Mouse (Mus musculus) liver (tissue): ENCODE data around the gene Ppp2r5c.

Experiments used
- DNase-seq: peaks from one replicate; pipeline ENCODE4 v3.0.0-alpha.2; 2020; ENCODE audit warnings: mixed read lengths

Gene Ppp2r5c

DNA sequence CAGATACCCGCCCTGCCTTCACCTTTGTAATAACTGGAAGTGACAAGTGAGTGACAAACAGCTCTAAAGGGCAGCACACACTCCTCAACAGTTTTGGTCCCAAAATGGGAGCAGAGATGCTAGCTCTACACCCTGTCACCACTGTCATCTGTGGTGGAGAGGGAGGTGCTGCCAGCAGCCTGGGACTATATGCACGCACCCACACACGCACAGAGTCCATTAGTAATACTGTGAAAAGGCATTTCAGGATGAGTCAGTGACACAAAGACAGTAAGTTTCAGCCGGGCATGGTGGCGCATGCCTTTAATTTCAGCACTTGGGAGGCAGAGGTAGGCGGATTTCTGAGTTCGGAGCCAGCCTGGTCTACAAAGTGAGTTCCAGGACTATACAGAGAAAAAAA, 111.3 kb downstream of the Ppp2r5c start:
- DNase-seq: no peak

DNA sequence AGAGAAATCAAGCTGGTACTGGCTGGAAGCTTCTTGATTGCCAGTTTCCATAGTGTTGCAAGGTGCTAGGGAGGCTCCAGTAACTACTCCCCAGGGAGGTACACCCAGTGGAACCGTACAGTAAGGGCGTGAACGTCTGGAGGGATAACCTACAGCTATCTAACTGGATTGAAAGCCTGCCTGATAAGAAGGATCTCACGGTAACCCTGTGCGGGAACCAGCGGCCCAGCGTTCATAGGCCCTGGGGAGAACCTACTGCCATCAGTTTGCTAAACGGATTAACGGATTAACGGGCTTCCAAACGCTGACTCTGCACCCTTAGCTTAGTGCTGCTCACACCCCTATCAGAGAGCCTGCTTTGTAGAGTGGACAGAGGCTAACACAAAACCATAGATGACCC, 116.5 kb downstream of the Ppp2r5c start:
- no peak for DNase-seq

DNA sequence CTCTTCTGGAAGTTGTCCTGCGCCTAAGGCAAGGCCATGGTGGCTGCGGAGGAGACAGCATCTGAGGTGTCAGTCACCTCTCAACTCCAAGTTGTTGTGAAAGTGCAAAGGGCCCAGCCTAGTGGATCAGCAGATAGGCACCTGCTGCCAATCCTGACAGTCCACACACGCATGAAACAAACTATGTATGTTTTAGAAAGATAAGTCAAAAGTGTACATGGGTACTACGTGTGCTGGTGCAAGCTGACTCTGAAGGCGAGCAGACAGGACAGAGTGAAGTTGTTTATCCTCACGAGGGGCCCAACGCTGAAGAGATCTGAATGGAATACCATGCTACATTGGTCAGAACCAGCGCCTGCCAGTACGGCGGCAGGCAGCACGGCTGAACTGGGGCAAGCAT, 117.9 kb downstream of the Ppp2r5c start:
- DNase-seq: no peak

DNA sequence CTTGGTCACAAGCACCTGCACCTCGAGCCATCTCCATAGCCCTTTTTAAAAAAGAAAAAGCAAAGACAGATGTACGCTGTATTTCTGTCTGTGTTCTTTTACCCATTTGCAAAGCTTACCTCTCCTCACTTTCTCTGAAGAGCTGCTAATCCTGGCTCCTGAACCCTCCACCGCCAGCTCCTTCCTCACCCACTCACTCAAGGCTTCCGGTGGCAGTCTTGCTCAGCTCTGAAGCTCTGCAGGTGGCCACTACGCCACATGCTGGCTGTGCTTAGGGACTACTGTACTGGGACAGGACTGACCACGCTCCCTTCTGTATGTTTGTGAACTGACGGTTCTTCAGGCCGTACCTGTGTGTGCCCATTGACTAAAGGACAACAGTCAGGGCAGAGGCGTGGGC, 119.4 kb downstream of the Ppp2r5c start:
- no peak for DNase-seq

DNA sequence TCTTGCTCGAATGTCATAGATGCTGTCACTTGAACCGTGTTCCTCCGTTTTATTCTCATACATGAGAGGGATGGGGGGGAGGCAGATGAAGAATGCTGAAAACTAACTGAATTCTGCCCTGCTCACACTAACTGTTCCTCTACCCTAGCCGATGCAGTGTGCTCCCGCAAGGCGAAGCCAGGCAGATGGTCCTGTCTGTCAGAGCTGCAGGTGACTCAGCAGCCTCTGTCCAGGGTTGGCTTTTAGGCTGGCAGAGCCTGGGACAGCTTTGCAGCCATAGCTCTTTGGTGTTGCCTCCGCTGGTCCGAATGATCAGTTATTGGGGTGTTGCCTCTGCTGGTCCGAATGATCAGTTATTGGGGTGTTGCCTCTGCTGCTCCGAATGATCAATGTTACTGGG, 124.1 kb downstream of the Ppp2r5c start:
- DNase-seq: no peak

DNA sequence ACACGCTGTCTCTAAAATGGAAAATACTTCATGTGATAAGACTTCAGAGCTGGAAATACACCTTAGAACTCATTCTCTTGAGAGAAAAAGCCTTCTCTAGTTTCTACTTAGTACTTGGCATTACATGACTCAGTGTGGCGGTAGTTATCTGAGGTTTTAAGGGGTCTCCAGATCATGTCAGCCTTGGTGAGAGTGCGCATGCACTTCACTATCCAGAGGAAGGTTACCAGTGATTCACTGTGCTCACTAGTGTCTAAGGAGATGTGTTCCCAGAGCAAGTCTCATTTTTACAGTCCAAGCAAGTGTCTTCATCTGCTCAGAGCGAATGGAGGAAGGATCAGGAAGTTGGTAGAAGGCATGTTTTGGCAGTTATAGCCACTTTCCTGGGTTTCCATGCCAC, 125.4 kb downstream of the Ppp2r5c start:
- no peak for DNase-seq

DNA sequence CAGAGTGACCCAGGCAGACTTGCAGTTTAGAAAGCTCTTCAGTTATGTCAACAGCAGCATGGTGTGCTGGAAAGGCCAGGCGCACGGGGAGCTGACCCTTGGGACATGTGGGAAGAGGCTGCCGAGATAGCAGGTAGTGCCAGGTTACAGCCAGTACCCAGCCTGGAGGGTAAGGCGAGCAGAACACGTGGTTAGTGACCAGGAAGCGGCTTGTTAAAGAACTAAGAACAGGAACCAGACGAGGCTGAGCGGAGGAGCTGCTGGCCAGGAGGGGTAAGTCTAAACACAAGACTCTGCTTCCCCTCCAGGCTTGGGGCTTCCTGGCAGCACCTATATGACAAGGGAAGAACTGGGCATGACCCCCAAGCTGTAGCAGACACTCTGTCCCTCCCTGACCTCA, 126.7 kb downstream of the Ppp2r5c start:
- DNase-seq: no peak

DNA sequence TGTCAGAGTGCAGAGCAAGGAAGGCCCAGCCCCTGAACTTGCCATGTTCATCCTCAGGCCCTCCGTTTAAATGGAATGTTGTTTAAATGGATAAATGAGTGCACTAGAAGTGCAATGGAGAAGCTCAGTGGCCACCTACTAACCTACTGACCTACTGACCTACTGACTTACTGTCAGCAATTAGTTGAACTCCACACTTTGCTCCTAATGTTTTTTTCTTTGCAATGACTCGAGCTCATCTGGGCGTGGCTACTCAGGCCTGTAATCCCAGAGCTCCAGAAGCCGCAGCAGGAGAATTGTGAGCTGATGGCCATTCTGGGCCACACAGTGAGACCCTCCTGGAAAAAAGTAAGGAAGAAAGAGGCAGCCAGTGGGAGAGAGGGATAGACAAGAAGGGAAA, 129.0 kb downstream of the Ppp2r5c start:
- DNase-seq: no peak

DNA sequence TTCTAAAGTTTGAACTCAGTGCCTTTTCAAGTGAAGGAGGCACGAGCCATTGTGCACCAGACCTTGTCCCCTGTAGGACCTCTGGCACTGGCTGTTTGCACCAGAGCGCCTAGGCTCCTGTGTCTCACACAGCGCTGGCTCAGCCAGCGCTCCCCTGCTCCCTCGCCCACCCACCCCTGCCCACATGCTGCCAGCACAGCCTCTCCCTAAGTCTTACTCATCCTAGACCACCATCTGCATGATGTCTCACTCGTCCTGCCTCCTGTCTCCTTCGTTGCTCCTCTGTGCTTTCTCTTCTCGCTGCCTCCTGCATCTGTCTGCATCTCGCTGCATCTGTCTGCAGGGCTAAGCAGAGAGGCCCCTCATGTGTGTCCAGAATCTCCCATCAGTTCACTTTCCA, 131.4 kb downstream of the Ppp2r5c start:
- DNase-seq: no peak

DNA sequence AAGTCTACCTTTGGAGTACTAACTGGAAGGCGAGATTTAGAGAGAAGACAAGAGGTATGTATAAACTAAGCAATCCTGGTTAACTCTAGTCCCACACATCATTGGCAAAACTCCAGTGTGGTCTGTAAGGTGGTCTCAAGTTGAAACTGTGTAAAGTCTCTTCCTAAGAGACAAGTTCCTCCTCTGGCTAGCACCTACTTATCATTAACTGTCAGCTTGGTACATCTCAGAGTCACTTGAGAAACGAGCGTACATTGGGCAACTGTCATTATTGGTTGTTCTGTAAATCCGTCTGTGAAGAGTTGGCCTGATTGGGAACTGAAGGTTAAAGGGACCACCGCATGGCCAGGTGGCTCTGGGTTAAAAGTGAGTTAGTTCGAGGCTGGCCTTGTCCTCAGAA, 141.7 kb downstream of the Ppp2r5c start:
- no peak for DNase-seq

DNA sequence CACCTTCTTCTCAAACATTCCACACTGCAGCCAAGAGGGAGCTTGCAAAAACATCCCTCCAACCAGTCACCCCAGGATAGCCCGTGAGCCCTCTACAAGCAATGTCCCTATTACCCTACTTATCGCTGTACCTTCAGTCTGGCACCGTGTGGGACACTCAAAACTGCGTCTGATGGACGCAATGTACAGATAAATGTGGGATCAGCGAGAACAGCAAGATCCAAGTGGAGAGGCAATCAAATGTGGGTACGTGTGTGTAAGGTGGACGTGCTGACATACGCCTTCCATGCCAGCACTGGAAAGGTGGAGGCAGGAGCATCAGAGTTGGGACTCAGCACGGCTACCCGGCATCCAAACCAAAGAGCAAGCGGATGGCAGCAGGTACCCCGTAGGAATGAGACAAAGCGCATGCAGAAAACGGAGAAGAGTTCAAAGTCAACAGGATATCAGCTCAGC, 143.9 kb downstream of the Ppp2r5c start:
- no peak for DNase-seq

DNA sequence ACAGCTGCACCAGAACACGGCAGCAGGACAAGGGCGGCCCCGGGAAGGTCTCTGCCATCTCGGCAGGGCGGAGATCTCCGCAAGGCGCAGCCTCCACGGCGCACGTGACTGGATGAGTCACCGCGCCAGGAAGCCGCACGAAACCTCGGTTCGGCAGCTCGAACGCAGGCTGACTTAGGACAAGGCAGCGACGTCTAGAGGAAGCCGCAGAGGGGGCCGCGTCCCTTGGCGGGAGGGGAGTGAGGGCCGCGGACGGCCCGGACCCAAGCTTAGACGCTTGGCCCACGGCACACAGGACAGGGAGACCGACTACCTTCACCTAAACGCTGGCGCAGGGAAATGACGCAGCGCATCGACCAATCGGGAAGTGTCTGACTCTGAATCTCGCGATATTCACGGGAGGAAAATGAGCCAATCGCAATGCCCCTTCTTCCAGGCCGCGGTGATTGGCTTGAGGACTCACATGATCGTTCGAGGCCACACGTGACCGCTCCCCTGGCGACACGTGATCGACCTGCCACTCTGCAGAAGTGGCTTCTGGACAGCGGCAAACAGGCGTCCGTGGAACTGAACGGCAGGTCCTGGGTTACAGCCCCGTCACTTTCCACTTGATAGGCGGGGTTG, 144.5 kb downstream of the Ppp2r5c start:
- peak; percentile 96 for DNase-seq

DNA sequence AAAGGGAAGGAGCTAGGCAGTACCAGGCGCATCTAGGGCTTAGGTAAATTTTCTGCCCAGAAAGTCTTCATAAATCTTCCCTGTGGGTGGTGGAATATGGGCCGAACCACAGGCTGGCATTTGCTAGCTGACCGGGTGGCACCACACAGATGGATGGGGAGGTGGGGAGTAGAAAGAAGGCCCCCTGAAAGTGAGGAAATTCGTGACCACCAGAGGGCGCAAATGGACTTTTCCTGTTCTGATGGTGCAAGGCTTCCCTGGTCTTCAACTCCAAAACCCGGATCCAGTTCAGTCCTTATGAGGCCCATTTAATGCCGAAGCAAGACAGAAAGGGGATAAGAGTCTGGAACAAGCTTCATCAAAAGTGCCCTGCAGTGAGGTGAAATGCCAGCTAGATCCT, 151.6 kb downstream of the Ppp2r5c start:
- DNase-seq: peak; percentile 64

DNA sequence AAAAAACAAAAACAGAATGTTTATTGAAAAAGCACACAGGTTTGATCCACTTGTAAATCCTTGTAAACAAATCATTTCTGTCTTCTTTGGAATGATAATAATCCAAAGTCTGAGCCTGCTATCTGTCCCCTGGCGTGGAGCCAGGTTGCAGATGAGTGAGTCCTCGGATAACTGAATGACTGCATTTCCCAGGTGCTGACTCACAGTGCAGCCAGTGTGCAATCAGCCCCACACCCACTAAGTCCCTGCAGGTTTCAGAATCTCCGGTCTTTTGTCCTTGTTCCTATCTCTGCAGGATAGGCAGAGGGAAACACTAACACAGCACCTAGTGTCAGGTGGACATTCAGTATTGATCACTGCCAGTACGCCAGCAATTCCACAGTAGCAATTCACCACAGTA, 152.9 kb downstream of the Ppp2r5c start:
- no peak for DNase-seq

DNA sequence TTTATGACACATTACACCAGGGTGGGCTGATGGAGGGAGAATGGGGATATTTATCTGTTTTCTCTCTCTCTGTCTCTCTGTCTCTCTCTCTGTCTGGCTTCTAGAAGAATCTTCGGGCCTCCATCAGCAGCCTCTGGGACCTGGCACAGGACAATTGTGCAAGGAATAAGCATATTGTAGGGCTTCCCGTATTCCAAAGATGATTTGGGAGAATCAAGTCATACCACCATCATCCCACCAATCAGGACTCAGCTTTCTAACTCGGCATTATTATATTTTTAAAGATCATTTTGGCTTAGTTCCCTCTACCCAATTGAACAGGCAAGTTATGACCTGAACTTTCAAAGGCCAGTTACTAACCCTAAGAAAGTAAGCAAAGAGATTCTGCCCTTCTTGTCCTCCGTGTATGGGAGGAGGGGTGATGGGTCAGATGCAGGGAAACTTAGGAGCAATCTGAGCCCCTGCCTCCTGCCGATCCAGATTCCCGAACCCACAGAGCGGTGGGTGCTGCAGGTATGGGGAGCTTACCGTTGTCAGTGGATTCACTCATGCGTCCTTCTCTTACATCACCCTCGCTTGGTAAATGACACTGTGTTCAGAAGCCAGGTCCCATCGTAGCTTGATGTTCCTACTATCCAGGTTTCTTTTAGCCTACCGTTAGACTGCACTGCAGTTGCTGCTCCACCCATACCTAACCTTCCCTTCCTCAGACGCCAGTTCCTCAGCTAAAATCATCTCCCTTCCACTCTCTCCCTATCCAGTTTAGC, 153.5 kb downstream of the Ppp2r5c start:
- no peak for DNase-seq

DNA sequence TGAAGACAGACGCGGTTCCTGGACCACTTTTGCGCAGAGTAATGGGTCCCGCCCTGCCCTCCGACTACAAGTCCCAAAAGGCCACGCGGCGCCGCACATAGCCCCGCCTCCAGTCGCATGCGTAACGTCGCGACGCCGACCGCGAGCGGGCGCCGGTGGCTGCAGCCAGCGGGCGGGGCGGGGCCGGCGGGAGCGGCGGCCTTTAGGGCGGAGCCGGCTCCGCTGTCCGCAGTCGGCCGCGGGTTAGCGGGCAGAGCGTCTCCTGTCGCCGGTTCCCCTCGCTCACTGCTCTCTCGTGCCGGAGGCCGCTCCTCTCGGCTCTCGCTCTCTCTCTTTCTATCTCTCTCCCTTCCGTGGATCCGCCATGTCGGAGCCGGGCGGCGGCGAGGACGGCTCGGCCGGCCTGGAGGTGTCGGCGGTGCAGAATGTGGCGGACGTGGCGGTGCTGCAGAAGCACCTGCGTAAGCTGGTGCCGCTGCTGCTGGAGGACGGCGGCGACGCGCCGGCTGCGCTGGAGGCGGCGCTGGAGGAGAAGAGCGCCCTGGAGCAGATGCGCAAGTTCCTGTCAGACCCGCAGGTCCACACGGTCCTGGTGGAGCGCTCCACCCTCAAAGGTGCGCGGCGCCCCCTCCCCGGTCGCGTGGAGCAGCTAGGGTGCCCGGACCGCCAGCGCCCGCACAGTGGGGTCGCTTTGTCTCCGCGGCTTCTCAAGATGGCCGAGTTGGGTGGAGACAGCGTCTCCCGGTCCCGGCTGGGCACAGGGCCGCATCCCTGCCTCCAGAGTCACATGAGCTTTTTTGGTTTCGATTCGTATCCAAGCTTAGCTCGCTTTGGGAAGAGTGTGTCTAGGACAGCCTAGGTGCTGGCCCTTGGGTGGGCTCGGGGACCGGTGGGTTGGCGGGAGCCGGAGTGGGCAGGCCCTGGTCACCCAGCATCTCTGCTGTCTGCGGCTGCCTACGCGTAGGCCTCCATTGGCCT, 154.6 kb downstream of the Ppp2r5c start, which contains the start of gene Dync1h1:
Gene Dync1h1 (plus strand): TSS at position 212 of the 978 bp plus-strand sequence.
- peak; percentile 96 for DNase-seq

DNA sequence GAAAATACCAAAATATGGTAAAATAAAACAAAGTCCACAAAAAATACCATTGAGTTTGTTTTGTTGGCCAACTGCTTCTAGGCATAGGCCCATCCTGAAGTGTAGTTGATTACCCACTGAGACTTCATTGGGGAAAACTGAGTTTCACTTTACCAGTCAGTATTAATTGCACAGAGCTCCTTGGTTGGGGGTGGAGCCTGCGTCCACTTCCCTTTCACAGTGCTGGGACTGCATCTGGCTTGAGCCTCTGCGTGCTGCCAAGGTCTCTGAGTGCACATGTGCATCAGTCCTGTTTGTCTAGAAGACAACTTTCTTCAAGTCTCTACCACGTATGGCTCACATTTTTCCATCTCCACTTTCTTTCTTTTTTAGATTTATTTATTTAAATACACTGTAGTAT, 159.2 kb downstream of the Ppp2r5c start:
- no peak for DNase-seq

DNA sequence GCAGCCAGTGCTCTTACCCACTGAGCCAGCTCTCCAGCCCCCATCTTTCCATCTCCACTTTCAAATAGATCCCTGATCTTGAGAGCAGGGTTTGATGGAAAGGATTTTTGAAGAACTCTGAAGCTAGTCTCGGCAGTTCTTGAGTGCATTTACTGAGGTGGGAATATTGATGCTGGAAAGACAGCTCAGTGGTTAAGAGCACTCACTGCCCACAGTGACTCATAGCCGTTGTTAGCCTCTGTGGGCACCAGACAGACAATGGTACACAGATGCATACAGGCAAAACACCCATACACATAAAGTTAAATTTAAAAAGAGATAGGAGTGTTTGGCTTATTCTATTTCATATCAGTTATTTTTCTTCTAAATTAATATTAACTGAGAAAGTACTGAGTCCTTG, 159.8 kb downstream of the Ppp2r5c start:
- no peak for DNase-seq

DNA sequence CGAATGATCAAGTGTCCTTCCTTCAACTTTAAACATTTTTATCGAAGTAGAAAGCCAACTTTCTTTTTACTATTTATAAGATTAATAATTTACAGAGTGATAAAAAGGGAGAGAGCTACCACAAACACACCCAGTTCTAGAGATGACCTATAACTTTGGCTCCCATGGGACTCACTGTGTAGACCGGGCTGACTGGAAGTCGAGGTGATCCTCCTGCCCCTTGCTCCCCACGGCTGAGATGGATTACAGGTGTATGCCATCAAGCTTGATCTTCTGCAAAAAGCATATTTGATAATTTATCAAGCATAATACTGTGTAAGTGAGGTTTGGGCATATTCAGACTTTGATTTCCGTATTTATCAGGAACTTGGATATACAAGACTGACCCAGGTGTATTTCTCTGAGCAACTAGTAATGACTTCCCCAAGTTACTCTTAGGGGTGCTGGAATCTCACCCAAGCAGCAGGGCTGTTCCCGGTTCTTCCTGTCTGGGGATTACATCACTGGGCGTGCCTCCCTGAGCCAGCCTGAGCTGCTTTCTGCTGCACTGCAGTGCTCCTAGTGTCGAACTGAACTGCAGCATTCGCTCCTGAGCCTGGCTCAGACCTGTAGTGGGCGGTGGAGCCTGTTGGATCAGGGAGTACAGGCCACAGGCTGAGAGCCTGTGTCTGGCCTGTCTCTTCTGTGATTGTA, 161.7 kb downstream of the Ppp2r5c start:
- DNase-seq: peak; percentile 39

DNA sequence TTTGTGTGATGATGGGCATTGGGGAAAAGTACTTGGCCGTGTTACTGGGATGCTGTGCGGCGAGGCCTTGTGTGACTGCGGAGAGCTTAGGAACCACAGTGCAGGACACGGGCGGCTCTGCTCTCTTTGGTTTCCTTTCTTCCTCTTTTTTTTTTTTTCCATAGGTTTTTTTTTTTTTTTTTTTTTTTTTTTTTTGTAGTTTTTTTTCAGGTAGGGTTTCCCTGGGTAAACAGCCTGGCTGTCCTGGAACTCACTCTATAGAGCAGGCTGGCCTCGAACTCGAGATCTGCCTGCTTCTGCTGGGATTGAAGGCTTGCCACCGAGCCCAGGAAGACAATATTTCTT, 162.2 kb downstream of the Ppp2r5c start:
- DNase-seq: no peak

DNA sequence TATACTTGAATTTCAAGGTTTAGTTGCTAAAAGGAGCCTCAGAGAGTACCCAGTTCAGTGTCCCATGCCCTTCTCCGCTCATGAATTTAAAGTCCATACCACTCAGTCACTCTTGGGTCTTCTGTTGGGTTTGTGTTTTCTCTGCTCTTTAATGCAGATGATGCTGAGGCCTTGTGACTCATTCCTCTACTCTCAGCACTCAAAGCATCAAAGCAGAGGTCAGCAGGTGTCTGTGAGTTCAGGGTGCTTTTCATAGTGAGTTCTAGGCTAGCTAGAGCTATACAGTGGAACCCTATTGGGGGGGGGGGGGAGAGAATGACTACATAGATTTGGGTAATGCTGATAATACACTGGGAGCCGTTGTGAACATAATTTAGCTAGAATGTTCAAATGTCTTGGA, 163.8 kb downstream of the Ppp2r5c start:
- no peak for DNase-seq

DNA sequence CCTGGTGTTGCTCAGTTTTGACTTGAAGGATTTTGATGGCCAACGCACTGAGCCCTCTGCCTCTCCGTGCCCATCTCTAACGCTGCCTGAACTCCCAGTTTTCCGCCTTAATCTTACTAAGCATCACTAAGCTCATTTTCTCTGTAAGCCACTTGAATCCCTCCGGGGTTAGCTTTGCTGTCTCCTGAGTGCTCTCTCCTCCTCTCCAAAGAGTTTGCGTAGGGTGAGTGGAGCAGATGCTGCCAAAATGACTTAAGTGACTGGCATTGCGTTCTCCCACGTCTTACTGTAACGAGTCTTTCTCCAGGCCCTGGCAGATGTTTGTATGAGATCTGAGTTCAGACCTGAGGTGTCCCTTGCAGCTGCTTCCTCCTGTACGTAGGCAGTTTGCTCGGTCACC, 183.1 kb downstream of the Ppp2r5c start:
- DNase-seq: no peak
